Mouse (Mus musculus) bone marrow, adult 2 months (tissue): ENCODE measurements at regions not wholly inside any gene's neighbourhood (a gene's known extent, or its start where the extent isn't known, plus 50 kb on each side); places are given as distances from the start of the nearest gene placed in this dataset.

Experiments used
- H3K27ac ChIP-seq: fragments of 200-500 bp; 2 replicates; pipeline ENCODE4 v1.5.1; 2012; ENCODE audit warnings: low read depth, mild to moderate bottlenecking, control low read depth, inconsistent platforms, low read length; ENCODE audit not compliant: control insufficient read depth, poor library complexity, insufficient read depth
- H3K4me1 ChIP-seq: fragments of 200-500 bp; 2 replicates; pipeline ENCODE4 v1.6.1; 2011; ENCODE audit warnings: low read length; ENCODE audit not compliant: control insufficient read depth, insufficient read depth
- H3K4me3 ChIP-seq: fragments of 200-500 bp; replicated peaks from 2 replicates; pipeline ENCODE3; 2011; ENCODE audit warnings: mild to moderate bottlenecking, low read depth, low read length, control low read depth; ENCODE audit not compliant: control insufficient read depth
- CTCF ChIP-seq: fragments of 200-500 bp; IDR thresholded peaks from 2 replicates; pipeline ENCODE4 v1.5.1; 2011; ENCODE audit warnings: low read length, control low read depth; ENCODE audit not compliant: control insufficient read depth, insufficient read depth
- POLR2A ChIP-seq: fragments of 200-500 bp; IDR thresholded peaks from 2 replicates; pipeline ENCODE4 v1.6.1; 2011; ENCODE audit warnings: low read depth, mild to moderate bottlenecking, control low read depth, low read length, borderline replicate concordance; ENCODE audit not compliant: control insufficient read depth
- WGBS: fragments of 180-500 bp; shearing (Covaris S2); methylation state at CpG from one replicate; pipeline ENCODE4 v1.1.7; 2018; 5-methylcytosine and 5-hydroxymethylcytosine counted together

GRCm38 (mm10) chr1:137334137-137334536, 373.9 kb upstream of the Nr5a2 start:
- Histone ChIP-seq H3K27ac (no peak overlapping the region), H3K4me3 (no peak overlapping the region), H3K4me1 (no peaks in the 10 kb centered on the region)
- no peak for TF ChIP-seq POLR2A
- TF ChIP-seq CTCF = no peak
- WGBS = 90% methylated on average over 2 of the region's 2 CpGs

- no peak overlapping the region for H3K4me3 ChIP-seq
- no peaks in the 10 kb centered on the region for H3K4me1 ChIP-seq
- 72% methylated on average over 8 of the region's 8 CpGs for WGBS
- no peak for TF ChIP-seq CTCF
- TF ChIP-seq POLR2A = no peak
- H3K27ac ChIP-seq = no peak overlapping the region
Observed at GRCm38 (mm10) chr1:137332108-137332769, 372.0 kb upstream of the Nr5a2 start.

GRCm38 (mm10) chr1:137331746-137332107, 371.5 kb upstream of the Nr5a2 start:
- H3K27ac ChIP-seq = no peak overlapping the region
- 42% methylated on average over 5 of the region's 5 CpGs for WGBS
- H3K4me3 ChIP-seq = no peak overlapping the region
- TF ChIP-seq CTCF (no peak), POLR2A (no peak)
- H3K4me1 ChIP-seq = no peaks in the 10 kb centered on the region

GRCm38 (mm10) chr1:137330634-137331033, 370.4 kb upstream of the Nr5a2 start:
- TF ChIP-seq CTCF = no peak
- no peak for TF ChIP-seq POLR2A
- H3K27ac ChIP-seq = no peak overlapping the region
- H3K4me1 ChIP-seq = no peaks in the 10 kb centered on the region
- 8% methylated on average over 3 of the region's 3 CpGs for WGBS
- H3K4me3 ChIP-seq = no peak overlapping the region

- Histone ChIP-seq H3K4me3 (no peak overlapping the region), H3K27ac (no peak overlapping the region), H3K4me1 (no peaks in the 10 kb centered on the region)
- TF ChIP-seq CTCF (peak; percentile 14; the same call in 1 of the 2 replicates), POLR2A (no peak)
- 56% methylated on average over 8 of the region's 8 CpGs for WGBS
Observed at GRCm38 (mm10) chr1:137323884-137324594, 363.8 kb upstream of the Nr5a2 start.

- Histone ChIP-seq H3K4me1 (no peaks in the 10 kb centered on the region), H3K4me3 (no peak overlapping the region), H3K27ac (no peak overlapping the region)
- TF ChIP-seq CTCF = no peak
- no peak for TF ChIP-seq POLR2A
- 83% methylated on average over 2 of the region's 2 CpGs for WGBS
Observed at GRCm38 (mm10) chr1:137323035-137323680, 362.9 kb upstream of the Nr5a2 start.

- WGBS = 79% methylated on average over 5 of the region's 5 CpGs
- no peak overlapping the region for H3K4me3 ChIP-seq
- H3K27ac ChIP-seq = no peak overlapping the region
- no peak for TF ChIP-seq POLR2A
- TF ChIP-seq CTCF = no peak
- H3K4me1 ChIP-seq = no peaks in the 10 kb centered on the region
Observed at GRCm38 (mm10) chr1:137302757-137303422, 342.6 kb upstream of the Nr5a2 start.

- 64% methylated on average over 10 of the region's 10 CpGs for WGBS
- H3K4me3 ChIP-seq = no peak overlapping the region
- H3K4me1 ChIP-seq = no peaks in the 10 kb centered on the region
- H3K27ac ChIP-seq = no peak overlapping the region
- TF ChIP-seq CTCF (no peak), POLR2A (no peak)
Observed at GRCm38 (mm10) chr1:137297780-137298569, 337.7 kb upstream of the Nr5a2 start.
